Mouse (Mus musculus): ENCODE results near the gene Agtrap. TPM values are rescaled to one million over a fixed set of nuclear protein-coding genes. Genes with fewer than 3 reads are reported as not detected.

Gene Agtrap
- polyA plus RNA-seq, 1 experiment from 2014 or later: 15.8 TPM

DNA sequence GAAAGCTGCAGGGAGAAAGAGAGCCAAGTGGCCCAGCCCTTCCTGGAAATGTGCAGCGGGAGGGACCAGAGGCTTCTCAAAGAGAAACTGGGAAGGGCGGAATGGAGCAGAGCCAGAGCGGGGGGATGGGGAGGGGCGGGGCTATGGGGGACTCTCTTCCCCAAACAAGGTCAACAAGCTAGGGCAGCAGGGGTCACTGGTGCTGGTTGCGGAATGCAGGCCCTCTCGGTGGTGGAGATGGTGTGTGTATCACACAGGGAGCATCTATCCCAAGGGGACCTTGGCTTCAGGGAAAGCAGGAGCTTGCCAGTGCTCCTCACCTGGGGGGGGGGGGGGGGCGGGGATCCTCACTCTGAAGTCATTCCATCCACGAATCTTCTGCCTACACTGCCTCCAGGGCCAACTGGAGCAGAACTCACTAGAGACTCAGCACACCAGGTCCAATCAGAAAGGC, 3.5 kb downstream of the Agtrap start:
- WGBS: 28% methylated on average over 7 of the region's 8 CpGs
- ATAC-seq (replicated peaks; ENCODE audit: insufficient number of reproducible peaks, insufficient read depth, low FRiP score, low read depth): no peak
- Histone ChIP-seq H3K36me3 (peaks cover 11% of the 10 kb centered on the region; the same call in 1 of the 2 replicates), H3K27ac (no peak overlapping the region), H3K4me3 (no peak overlapping the region), H3K4me1 (replicated peaks) (peaks cover 47% of the 10 kb centered on the region), H3K9me3 (replicated peaks) (no peaks in the 10 kb centered on the region), H3K4me2 (no peak overlapping the region), H3K9ac (no peak overlapping the region), H3K27me3 (no peaks in the 10 kb centered on the region)

DNA sequence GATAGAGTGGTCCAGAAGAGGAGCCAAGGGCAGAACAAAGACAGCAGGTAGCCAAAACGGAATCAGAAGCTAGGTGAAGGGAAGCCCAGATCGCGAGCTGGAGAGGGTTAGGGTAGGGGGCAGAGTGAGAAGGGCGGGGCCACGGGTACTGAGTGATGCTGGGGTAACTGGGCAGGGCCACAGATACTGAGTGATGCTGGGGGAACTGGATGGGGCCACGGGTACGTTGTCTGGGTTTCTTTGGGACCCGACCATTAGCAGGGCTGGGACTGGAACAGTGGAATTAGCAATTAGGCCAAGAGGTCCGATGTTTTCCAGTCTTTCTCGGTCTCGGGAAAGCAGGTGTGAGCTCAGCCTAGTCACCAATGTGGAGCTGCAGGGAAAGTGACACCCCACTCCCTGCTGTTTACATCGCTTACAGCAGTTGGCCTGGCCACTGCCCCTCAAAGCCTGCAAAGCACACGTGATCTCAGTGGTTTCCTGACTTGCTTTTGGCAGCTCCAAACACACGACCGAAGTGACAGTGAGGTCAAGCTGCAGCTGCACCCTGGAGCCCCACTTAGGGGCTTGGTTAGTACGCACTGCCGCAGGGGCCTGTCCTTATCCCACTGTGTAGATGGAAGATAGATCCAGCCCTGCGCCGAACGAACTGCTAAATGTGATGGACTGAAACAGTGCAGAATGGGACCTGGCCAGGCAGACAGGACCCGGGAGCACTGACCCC, 4.5 kb downstream of the Agtrap start:
- Histone ChIP-seq H3K27me3 (no peaks in the 10 kb centered on the region), H3K4me1 (replicated peaks) (peaks cover 47% of the 10 kb centered on the region)

DNA sequence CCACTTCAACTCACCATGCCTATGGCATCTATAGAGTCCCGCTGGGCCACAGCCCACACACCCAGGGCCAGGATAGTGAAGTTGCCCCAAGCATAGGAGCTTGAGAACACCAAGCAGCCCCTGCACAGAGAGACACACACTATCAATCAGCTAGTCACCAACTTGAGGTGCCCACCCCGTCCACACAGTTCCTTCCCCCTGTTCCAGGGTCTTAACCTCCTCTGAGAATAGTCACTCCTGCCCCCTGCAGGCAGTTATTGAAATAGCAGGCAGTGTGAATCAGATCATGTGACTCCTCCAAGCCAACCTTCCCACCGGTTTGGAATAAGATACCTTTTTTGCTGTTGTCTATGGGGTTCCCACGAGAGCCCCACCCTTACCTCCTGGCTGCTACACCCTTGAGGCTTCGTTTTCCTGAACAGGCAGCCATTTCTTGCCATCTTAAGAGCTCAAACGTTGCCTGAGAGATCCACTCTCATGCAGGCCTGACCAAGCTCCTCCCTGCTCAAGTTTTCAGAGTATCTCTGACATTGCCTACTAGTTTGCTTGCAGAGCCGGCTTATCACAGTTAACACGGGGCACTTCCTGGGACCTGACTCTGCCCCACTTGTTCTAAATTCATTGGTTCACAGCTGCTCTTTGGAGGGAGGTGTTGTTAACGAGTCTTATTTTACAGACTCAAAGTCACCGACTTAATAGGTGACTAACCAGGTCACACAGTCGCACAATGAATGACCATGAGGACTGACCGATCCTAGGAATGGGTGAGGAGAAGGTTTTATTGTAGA, 5.4 kb downstream of the Agtrap start:
- H3K4me2 ChIP-seq: no peak overlapping the region
- H3K27ac ChIP-seq: no peak overlapping the region
- no peak for ATAC-seq (replicated peaks; ENCODE audit: insufficient number of reproducible peaks, insufficient read depth, low FRiP score, low read depth)
- H3K9me3 ChIP-seq (replicated peaks): no peaks in the 10 kb centered on the region
- H3K27me3 ChIP-seq: no peaks in the 10 kb centered on the region
- H3K4me3 ChIP-seq: no peak overlapping the region
- H3K36me3 ChIP-seq: peaks cover 11% of the 10 kb centered on the region; the same call in 1 of the 2 replicates
- WGBS: 45% methylated on average over 12 of the region's 12 CpGs
- peaks cover 43% of the 10 kb centered on the region for H3K4me1 ChIP-seq (replicated peaks)
- H3K9ac ChIP-seq: no peak overlapping the region

More for the DNA sequence above, 4.5 kb downstream of the Agtrap start:
- Histone ChIP-seq H3K27ac (0 out of 2 replicates have a peak overlapping the region, but pooled peaks have one; percentile 4), H3K4me3 (no peak overlapping the region), H3K9me3 (replicated peaks) (no peaks in the 10 kb centered on the region), H3K36me3 (peaks cover 11% of the 10 kb centered on the region; the same call in 1 of the 2 replicates), H3K9ac (no peak overlapping the region), H3K4me2 (no peak overlapping the region)
- WGBS: 46% methylated on average over 21 of the region's 21 CpGs
- ATAC-seq (replicated peaks; ENCODE audit: insufficient number of reproducible peaks, insufficient read depth, low FRiP score, low read depth): no peak

DNA sequence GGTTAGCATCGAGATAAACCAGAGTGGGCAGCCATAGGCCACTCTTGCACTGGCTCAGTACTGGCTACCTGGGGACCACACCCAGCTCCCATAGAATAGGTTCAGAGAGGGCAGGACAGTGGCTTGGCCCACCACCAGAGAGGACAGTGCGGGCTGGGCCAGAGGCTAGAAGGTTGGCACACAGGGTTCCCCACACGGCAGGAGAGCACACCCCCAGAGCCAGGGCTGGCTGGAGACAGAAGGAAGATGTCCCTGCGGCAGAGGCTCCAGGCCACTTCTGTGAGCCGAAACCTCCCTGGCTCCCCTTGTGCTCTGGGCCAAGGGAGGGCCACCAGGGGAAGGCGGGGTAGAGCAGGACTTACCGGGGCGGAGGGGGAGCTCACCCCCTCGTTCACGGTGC, 6.6 kb downstream of the Agtrap start:
- peaks cover 33% of the 10 kb centered on the region for H3K4me1 ChIP-seq (replicated peaks)
- 89% methylated on average over 10 of the region's 10 CpGs for WGBS
- ATAC-seq (replicated peaks; ENCODE audit: insufficient number of reproducible peaks, insufficient read depth, low FRiP score, low read depth): no peak
- no peak overlapping the region for H3K27ac ChIP-seq
- no peaks in the 10 kb centered on the region for H3K27me3 ChIP-seq
- no peak overlapping the region for H3K9ac ChIP-seq
- H3K4me2 ChIP-seq: no peak overlapping the region
- H3K4me3 ChIP-seq: no peak overlapping the region
- peaks cover 11% of the 10 kb centered on the region; the same call in 1 of the 2 replicates for H3K36me3 ChIP-seq
- no peaks in the 10 kb centered on the region for H3K9me3 ChIP-seq (replicated peaks)

DNA sequence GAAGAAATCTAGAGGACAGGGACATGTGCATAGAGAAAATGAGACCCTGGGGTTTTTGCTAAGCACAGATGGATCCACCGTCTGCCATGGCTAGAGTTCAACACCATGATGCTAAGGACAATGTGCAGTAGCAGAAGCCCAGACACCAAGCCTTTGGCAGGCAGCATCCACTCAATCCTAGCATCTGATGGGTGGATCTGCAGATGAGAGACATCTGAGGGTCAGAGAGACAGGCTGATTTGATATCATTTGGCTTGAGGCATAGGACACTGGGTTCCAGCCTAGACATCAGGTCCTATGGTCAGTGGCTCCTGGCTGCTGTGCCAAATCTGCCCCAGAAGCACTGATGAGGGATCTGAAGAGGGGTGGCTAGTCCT, 7.2 kb downstream of the Agtrap start:
- Histone ChIP-seq H3K4me3 (no peak overlapping the region), H3K4me2 (no peak overlapping the region), H3K4me1 (replicated peaks) (peaks cover 30% of the 10 kb centered on the region), H3K27me3 (no peaks in the 10 kb centered on the region), H3K27ac (no peak overlapping the region), H3K9ac (no peak overlapping the region), H3K36me3 (peaks cover 11% of the 10 kb centered on the region; the same call in 1 of the 2 replicates), H3K9me3 (replicated peaks) (no peaks in the 10 kb centered on the region)
- no peak for ATAC-seq (replicated peaks; ENCODE audit: insufficient number of reproducible peaks, insufficient read depth, low FRiP score, low read depth)
- 84% methylated on average over 1 of the region's 1 CpGs for WGBS

DNA sequence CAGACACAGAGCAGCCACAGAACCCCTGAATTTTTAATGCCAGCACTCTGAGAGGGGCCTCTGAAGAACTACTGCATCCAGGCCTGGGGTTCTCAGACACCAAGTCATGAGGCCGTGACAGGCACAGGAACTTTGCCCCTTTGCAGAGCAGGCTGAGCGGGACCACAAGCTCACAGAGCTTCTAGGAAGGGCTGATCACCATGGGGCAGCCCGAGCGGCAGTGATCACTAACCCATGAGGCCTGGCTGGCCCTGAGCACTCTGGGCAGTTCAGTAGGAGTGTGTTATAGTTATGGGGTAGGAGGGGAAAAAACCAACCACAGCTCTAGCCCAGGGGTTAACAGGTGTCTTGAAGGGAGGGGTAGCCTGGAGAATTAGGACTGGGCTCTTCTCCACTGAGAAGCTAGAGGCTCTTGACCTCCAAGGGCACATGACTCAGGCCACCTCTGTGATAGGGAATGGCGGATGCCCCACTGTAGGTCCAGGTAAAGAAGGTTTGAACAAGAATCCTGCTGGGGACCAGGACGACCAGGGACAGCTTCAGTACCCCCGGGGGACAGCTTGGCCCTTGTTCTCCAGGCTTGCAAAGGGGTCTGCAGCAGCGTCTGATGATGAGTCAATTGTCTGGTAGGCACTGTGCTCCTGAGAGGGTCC, 7.8 kb downstream of the Agtrap start:
- peaks cover 11% of the 10 kb centered on the region; the same call in 1 of the 2 replicates for H3K36me3 ChIP-seq
- no peaks in the 10 kb centered on the region for H3K9me3 ChIP-seq (replicated peaks)
- no peak for ATAC-seq (replicated peaks; ENCODE audit: insufficient number of reproducible peaks, insufficient read depth, low FRiP score, low read depth)
- no peak overlapping the region for H3K4me2 ChIP-seq
- no peak overlapping the region for H3K27ac ChIP-seq
- no peak overlapping the region for H3K9ac ChIP-seq
- peaks cover 28% of the 10 kb centered on the region for H3K4me1 ChIP-seq (replicated peaks)
- WGBS: 90% methylated on average over 8 of the region's 8 CpGs
- no peak overlapping the region for H3K4me3 ChIP-seq
- H3K27me3 ChIP-seq: no peaks in the 10 kb centered on the region

DNA sequence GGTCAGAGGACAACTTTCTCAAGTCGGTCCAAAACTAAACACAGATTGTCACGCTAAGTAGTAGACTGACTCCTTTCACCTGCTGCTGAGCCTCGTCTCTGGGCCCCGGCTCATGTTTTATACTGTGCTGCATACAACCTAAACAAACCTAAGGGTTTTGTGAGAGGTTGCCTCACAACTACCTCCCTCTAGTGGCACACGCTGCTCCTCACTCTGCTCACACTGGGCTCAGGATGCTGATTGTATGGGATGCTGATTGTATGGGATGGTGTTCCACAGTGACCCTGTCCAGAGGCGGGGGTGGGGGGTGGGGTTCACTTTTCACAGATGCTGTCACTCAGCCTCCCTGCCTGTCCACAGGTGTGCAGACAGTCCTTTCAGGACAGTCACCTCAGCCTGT, 8.6 kb downstream of the Agtrap start:
- Histone ChIP-seq H3K9me3 (replicated peaks) (no peaks in the 10 kb centered on the region), H3K9ac (no peak overlapping the region), H3K4me3 (no peak overlapping the region), H3K36me3 (peaks cover 11% of the 10 kb centered on the region; the same call in 1 of the 2 replicates), H3K4me2 (no peak overlapping the region), H3K27ac (no peak overlapping the region), H3K27me3 (no peaks in the 10 kb centered on the region), H3K4me1 (replicated peaks) (peaks cover 24% of the 10 kb centered on the region)
- ATAC-seq (replicated peaks; ENCODE audit: insufficient number of reproducible peaks, insufficient read depth, low FRiP score, low read depth): no peak
- WGBS: 70% methylated on average over 6 of the region's 6 CpGs

DNA sequence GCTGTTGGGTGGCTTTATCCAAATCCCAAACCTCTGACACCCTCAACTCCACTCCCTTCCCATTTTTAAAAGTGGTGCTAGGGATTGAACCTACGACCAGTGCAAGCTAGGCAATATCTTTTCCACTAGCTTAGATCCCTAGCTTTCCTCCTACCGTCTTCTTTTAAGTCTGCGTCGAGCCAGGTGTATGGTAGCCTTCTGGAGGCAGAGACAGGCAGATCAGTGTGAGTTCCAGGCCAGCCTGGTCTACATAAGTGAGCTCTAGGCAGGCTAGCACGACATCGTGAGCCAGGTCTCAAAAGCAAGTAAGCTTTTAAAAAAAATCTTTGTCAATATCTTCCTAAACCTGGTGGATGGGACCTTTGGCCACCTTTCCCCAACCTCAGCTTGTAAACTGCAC, 11.9 kb downstream of the Agtrap start:
- no peak overlapping the region for H3K4me3 ChIP-seq
- peaks cover 6% of the 10 kb centered on the region; the same call in 1 of the 2 replicates for H3K36me3 ChIP-seq
- WGBS: 85% methylated on average over 6 of the region's 6 CpGs
- H3K4me1 ChIP-seq (replicated peaks): 0 out of 2 replicates have a peak, but pooled peaks cover 5% of the 10 kb centered on the region
- H3K4me2 ChIP-seq: no peak overlapping the region
- no peak overlapping the region for H3K27ac ChIP-seq
- H3K27me3 ChIP-seq: no peaks in the 10 kb centered on the region
- no peaks in the 10 kb centered on the region for H3K9me3 ChIP-seq (replicated peaks)
- no peak for ATAC-seq (replicated peaks; ENCODE audit: insufficient number of reproducible peaks, insufficient read depth, low FRiP score, low read depth)
- H3K9ac ChIP-seq: no peak overlapping the region

DNA sequence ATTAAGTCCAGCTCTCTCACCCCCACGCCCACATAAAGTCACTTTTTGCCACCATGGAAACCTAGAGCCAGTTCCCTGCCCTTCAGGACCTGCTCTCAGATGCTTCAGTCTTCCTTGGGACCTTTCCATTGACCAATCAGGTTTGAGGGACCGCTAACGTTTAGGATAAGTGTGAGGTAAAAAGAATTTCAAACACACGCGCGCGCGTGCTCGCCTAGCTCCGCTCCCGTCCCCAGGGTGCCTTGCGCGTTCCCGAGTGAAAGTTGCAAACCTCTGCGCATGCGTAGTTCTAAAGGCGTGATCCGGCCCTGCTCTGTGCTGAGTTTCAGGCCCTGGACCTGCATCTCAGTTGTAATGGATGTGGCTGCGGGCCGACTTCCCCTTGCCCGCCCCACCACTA, 12.6 kb downstream of the Agtrap start:
- Histone ChIP-seq H3K36me3 (0 out of 2 replicates have a peak, but pooled peaks cover 5% of the 10 kb centered on the region), H3K9me3 (replicated peaks) (no peaks in the 10 kb centered on the region), H3K9ac (peak overlapping the region; percentile 38; the same call in 1 of the 2 replicates), H3K27ac (no peak overlapping the region), H3K27me3 (no peaks in the 10 kb centered on the region), H3K4me3 (peak overlapping the region; percentile 42), H3K4me1 (replicated peaks) (0 out of 2 replicates have a peak, but pooled peaks cover 5% of the 10 kb centered on the region), H3K4me2 (peak overlapping the region; percentile 61)
- 32% methylated on average over 21 of the region's 21 CpGs for whole genome bisulfite sequencing
- no peak for ATAC-seq (replicated peaks; ENCODE audit: insufficient number of reproducible peaks, insufficient read depth, low FRiP score, low read depth)

DNA sequence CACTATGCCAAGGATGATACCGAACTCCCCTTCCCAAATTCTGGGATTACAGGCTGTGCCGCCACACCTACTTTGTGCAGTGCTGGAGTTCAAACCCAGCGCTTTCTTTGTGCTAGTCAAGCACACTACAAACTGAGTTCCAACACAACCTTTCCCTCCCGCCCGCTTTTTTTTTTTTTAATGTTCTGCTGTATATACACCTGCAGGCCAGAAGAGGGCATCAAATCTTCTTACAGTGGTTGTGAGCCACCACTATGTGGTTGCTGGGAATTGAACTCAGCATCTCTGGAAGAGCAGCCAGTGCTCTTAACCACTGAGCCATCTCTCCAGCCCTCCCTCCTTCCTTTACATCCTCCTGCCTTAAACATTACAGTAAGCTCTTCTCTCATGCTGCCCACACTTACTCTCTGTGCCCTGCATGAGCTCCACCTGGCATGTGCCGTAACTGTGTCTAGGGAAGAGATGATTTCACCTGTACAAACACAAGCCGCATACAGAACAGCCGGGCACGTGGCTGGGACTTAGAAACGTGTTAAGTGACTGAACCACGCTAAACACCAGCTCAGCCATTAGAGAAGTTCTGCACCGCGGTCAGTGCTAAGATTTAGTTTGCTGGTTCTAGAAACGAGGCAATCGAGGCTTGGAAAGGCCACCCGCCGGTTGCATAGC, 13.2 kb downstream of the Agtrap start:
- Histone ChIP-seq H3K9ac (peak overlapping the region; percentile 38; the same call in 1 of the 2 replicates), H3K36me3 (0 out of 2 replicates have a peak, but pooled peaks cover 2% of the 10 kb centered on the region), H3K4me2 (peak overlapping the region; percentile 61), H3K27me3 (no peaks in the 10 kb centered on the region), H3K27ac (no peak overlapping the region), H3K9me3 (replicated peaks) (no peaks in the 10 kb centered on the region), H3K4me3 (peak overlapping the region; percentile 42), H3K4me1 (replicated peaks) (0 out of 2 replicates have a peak, but pooled peaks cover 5% of the 10 kb centered on the region)
- 48% methylated on average over 17 of the region's 17 CpGs for WGBS
- ATAC-seq (replicated peaks; ENCODE audit: insufficient number of reproducible peaks, insufficient read depth, low FRiP score, low read depth): no peak; the same call in 1 of the 2 replicates

Data from heart, embryonic 15.5 days (tissue).